Mouse (Mus musculus): Measurements from ENCODE around the gene Ptk7.
A peak's percentile ranks its signal among the peaks of the same experiment; 100 is the strongest.

Gene Ptk7

DNA sequence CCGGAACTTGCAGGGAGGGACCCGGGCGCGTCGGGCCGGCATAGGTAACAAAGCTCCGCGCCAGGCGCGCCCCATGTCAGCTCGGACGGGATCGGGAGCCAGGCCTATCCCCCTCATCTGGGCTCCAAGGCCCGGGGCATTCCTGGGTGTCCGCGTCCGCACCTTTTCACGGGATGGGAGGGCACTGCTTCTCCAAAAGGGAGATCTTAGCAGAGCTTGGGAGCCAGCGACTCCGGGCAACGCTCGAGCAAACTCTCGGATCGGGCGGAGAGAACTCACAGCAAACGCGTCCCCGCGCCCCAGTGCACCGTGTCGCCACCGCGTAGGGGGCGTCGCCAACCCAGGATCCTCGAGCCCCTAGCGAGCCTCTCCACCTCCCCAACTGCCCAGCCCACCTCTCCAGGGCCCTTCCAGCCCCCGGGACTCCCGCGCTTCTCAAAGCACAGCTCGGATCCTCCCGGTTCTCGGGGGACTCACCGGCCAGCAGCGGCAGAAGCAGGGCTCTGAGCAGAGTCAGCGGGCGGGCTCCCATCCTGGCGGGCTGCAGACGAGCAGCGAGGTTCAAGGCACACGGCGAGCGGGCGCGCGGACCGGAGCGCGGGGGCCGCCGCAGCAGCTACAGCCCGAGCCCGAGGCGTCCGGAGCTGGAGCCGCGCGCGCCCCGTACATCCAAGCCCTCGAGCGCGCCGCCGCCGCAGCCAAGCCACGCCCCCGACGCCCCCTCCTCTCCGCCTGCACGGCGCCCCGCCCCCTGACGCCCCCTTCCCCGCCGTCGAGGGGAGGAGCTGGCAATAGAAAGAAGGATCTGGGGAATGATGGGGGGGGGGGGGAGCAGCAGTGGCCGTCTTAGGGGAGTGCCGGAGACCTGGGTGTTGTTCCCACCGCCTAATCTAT lies at the start of gene Ptk7:
TSS of gene Ptk7 (minus strand) at position 714 of the 894 bp plus-strand sequence.
- DNase-seq (ENCODE audit: low spot score) = no peak

DNA sequence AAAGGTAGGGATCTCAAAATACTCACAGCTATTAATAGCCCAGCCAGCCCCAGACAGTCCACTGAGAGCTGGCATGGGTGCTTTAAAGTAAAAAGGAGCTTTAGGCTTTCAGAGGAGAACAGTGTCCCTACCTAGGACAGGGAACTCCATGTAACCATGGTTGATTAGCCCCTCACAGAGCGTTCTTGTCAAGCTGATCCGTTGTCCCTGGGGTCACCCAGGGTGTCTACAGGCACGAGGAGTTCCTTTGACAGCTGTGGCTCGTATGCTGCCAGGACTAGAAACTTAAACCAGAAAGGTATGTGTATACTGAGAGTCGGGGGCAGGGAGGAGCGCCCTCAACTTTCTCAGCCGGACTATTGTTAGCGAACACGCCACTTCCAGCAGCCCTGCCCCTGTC lies 49.6 kb upstream of the Ptk7 start:
- DNase-seq (ENCODE audit: low spot score) = no peak

DNA sequence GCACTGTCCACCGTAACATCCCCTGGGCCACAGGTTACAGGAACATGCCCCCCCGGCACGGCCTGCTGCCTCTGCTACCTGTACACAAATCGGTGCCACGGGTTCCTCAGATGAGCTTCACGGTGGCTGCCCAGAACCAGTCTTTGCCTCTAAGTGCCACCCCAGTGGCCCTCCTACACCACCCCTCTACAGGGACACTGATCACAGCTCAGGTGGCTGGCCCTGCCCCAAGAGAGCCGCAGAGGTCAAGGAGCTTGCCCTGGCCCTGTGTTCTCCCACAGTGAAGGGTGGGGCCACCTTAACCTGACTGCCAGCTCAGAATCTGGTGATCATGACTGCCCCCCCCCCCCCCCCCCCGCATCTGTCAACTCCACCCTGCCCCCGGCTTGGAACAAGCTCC lies 49.1 kb upstream of the Ptk7 start, which contains the start of gene Mea1:
TSS of gene Mea1 (plus strand) at position 378 of the 400 bp plus-strand sequence.
- no peak for DNase-seq (ENCODE audit: low spot score)

DNA sequence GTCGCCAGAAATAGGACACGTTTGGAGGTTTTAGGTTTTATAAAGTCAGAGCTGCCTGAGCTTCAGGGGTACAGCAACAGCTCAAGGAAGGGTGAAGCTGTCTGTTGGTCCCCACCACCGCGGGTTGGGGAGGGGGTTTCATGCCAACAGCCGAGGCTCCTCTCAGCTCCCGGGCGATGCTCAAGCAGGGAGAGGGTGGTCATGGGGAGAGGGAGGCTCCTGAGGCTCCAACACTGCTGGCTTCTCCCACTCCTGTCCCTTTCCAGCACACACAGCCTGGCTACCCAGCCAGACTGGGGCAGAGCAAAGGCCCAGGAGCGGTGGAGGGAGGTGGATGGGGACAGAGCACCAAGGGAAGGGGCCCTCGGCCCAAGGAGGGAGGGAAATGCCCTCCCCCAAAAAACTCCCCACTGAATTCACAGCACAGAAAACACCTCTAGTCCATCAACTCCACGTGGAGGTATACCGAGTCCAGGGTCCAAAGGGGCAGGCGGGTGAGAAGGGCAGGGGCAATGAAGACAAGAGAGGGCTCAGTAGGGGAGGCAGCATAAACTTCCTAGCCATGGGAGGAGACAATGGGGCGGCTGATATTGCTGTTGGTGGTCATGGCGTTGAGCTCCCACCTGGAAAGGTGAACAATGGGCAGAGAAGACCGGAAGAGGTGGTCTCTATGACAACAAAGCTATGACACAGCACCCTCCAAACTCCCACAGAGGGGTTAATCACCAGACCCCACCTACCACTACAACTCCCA lies 45.4 kb upstream of the Ptk7 start:
- no peak for DNase-seq (ENCODE audit: low spot score)

DNA sequence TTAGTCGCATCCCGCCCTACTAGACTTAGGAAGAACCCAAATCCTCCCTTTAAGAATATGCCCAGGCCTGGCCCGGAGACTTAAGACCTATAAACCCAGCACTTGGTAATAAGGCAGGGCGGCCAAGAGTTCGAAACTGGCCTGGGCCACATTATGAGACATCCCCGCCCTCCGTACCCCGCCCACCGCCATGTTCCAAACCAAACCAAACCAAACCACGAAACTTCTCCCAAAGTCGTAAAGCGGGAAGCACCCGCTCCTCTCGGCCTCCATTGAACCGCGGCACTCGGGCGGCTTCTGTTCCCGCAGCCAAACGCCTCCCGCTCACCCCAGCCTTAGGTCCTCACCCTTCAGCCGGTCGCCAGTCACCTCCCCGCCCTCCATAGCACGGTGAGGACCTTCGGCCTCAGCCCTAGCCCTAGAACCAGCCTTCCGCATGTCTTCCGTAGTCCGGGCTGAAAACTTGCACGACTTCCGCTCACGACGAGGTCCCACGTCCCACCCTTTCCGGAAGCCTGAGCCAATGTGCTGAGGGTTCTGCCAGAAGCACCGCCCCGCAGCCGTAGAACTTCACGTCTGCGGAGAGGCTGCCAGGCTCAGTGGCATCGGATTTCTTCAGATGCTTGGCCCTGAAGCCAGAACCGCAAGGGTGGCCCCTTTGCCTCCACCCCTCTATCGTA lies 44.7 kb upstream of the Ptk7 start, which contains the start of gene Rrp36:
TSS of gene Rrp36 (minus strand) at position 503 of the 680 bp plus-strand sequence.
- peak; percentile 97 for DNase-seq (ENCODE audit: low spot score)

DNA sequence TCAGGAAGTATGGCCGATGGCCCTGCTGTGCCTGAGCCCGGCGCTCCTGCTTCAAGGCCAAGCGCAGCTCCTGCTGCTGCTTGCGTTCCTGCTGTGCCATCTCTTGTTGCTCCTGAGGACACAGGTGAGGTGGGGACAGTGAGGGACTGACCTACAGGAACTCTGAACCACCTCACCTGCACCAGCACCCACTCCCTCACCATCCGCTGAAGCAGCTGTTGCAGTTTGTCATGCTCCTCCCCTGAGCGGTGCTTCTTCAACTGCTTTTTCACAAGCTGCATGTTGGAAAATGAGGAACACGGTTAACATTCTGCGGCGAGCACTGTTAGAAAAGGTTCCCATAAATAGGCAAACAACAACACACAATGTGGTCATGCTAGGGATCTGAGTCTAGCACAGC lies 40.6 kb upstream of the Ptk7 start:
- no peak for DNase-seq (ENCODE audit: low spot score)

DNA sequence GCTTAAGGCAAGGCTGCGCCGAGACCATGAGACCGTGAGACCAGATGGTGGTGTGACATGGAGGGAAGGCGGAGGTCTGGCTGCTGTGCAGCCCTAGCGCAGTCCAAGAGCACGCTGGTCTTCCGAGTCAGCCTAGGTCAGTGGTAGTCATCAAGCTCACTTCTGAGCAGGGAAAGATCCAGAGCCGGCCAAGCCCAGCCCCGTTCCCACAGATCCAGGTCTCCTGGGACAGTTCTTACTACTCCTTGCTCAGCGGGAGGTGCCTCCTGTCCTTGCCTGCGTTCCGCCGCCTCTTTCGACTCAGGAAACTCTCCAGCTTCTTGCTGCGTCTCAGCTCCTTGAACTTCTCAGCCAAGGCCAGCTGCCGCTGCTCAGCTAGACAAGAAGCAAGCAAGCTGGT lies 38.4 kb upstream of the Ptk7 start:
- DNase-seq (ENCODE audit: low spot score) = no peak

DNA sequence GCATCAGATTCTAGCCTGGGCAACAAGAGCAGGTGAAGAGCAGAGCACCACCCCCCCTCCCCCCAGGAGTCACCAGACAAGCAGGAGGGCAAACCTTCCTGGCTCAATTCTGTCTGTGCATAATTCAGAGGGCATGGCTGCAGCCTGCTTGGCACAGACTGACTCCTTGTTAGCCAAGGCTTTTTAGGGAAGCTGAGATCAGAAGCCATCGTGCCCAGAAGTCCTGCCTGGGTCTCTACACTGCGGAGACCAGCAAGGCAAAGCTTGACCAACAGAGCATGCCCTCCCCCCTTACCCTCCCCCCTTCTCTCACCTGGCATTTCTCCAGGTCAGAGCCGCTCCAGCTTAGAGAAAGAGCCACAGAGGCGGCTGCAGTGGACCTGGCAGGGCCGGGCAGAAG lies 33.4 kb upstream of the Ptk7 start:
- DNase-seq (ENCODE audit: low spot score) = peak; percentile 66

DNA sequence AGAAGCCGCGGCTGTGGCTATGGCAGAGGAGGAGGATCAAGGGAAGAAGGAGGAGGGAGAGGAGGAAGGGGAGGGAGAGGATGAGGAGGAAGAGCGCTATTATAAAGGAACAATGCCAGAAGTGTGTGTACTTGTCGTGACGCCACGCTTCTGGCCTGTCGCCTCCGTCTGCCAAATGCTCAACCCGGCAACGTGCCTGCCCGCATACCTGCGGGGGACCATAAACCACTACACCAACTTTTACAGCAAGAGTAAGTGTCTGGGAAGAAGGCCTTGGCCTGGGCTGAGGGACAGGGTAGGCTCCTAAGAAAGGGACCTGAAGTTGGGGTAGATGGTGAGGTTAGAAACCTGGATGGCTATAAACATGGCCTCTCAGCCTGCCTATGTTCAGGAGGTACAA lies 32.7 kb upstream of the Ptk7 start:
- no peak for DNase-seq (ENCODE audit: low spot score)

DNA sequence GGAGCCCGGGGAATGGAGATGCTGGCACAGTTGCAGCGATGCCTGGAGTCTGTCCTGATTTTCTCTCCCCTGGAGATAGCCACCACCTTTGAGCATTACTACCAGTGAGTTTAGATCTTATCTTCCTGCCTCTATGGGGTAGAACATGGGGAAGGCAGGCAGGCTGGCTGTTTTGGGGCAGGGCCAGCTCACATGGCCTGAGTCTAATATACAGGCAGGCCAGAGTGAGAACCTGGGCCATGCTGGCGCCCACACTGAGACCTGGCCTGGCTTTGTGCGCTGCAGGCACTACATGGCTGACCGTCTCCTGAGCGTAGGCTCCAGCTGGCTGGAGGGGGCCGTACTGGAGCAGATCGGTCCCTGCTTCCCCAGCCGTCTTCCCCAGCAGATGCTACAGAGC lies 32.0 kb upstream of the Ptk7 start:
- DNase-seq (ENCODE audit: low spot score) = no peak

DNA sequence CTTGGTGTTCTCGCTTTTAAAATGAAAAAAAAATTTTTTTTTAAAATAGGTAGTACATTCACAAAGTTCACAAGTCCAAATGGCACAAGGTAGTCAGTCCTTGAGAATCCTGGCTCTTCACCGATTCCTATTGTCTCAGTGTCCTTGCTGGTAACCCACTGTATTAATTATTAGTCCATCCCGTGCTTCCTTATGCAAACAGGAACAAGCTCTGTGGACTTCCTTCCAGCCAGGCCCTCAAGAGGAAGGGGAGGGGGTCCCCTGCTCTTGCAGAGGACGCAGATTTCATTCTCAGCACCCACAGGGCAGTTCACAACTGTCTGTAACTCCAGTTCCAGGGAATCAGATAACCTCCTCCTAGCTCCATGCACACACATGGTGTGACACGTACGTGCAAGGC lies 26.8 kb upstream of the Ptk7 start:
- no peak for DNase-seq (ENCODE audit: low spot score)

DNA sequence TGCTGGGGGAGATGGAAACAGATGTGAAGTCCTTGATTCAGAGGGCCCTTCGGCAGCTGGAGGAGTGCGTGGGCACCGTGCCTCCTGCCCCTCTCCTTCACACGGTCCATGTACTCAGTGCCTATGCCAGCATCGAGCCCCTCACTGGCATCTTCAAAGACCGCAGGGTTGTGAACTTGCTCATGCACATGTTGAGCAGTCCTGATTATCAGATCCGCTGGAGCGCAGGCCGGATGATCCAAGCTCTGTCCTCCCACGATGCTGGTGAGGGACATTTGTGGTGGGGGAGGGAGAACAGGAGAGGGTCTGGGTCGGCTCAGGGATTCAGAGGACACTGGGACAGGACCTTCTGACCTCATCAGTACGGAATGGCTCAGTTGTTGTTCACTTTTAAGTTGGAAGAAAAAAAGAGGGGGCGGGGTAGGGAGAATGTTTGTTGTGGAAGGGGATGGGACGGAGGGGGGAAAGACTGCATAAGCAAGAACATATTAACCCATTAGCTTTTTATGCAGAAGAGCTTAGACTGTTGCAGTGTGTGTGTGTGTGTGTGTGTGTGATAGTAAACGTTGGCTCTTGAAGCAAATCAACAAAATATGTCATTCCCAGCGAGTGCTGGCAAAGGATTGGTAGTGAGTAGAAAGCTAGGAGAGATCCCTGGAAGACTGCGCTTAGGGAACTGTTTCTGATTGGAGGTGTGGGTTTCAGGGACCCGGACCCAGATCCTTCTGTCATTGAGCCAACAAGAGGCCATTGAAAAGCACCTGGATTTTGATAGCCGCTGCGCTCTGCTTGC lies 22.6 kb upstream of the Ptk7 start:
- DNase-seq (ENCODE audit: low spot score) = no peak

DNA sequence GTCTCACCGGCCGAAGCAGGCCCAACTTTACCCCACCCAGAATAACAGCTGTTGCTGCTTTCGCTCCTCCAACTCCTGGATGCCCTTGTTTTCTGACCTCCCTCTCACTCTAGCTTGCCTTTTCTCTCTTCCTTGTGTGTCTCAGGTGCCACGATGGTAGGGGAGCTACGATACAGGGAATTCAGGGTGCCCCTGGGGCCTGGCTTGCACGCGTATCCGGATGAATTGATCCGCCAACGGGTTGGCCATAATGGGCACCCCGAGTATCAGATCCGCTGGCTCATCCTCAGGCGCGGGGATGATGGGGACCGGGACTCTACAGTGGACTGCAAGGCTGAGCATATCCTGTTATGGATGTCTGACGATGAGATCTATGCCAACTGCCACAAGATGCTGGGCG lies 22.0 kb upstream of the Ptk7 start:
- peak; percentile 43 for DNase-seq (ENCODE audit: low spot score)

DNA sequence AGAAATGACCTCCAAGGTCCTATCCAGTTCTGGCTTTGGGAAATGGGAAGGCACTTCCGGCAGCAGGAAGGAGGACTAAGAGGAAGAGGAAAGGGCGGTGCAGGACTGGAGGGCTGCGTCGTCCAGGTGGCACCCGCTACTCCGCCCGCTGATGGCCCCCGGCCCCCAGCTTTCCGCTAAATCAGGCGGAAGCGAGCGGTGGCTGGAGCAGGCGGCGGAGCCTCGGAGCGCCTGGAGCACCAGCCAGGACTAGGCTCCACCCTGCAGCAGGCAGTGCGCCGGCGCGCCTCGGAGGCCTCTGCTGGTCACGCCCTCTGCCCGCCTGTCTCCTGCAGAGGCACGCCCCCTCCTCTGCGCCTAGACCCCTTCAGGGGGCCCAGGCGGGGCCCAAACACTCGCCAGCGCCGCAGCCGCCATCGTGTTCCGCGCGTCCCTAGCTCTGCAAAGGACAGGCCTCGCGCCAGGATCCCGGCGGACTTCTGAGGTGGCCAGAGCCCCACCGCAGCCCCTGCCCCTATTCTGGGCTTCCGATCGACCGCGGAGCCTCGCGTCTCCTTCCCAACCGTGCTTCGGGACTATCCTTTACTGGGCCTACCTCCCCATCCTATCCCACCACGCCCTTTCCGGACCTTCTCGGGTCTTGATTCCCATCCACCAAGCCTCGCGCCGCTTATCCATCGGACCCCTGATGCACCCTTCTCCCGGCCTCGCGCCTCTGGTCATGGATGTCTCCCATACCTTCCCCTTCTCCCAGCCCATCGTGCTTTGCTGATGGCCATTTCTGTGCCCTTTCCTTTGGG lies 21.1 kb upstream of the Ptk7 start, which contains the start of gene Cul7:
TSS of gene Cul7 (plus strand) at position 106 of the 800 bp plus-strand sequence.
- peak; percentile 89 for DNase-seq (ENCODE audit: low spot score)

DNA sequence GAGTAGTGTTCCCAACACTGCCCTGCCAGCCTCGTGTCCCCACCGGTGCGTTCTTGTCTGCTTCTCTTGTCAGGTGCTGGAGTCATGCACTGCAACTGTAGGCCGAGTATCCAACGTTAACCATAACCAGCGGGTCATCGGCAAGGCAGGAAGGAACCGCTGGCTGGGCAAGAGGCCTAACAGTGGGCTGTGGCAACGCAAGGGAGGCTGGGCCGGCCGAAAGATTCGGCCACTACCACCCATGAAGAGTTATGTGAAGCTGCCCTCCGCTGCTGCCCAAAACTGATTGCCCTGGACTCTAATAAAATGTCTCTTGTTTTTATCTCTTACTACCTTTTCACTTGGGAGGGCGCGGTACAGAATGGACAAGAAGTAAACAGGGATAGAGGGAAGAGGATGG lies 20.5 kb upstream of the Ptk7 start:
- no peak for DNase-seq (ENCODE audit: low spot score)

DNA sequence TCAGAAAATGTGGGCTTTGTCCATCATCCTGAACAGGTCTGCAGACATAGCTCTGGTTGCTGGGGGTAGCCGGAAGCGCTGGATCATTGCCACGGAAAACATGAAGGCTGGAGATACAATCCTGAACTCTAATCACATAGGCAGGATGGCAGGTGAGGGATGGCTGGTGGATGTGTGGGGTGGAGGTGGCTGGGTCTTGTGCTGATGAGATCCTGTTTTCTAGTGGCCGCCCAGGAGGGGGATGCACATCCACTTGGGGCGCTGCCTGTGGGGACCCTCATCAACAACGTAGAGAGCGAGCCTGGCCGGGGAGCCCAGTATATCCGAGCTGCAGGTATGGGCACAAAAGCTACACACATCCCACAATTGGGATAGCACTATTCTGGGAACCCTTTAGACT lies 19.1 kb upstream of the Ptk7 start:
- no peak for DNase-seq (ENCODE audit: low spot score)

DNA sequence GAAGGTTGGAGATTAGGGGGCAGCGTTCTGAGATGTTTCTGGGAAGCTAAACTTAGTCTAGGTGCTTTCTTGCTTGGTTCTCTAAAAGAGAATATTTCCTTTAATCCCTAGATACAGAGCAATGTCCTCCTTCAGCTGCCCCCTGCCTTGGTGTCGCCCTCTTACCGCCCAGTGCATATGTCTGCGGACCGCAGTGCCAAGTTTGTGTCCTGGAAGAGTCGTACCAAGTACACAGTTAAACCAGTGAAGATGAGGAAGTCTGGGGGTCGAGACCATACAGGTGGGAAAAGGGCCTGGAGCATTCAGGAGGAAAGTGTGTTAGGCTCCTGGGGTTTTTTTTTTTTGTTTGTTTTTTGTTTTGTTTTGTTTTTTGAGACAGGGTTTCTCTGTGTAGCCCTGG lies 18.0 kb upstream of the Ptk7 start:
- no peak for DNase-seq (ENCODE audit: low spot score)

DNA sequence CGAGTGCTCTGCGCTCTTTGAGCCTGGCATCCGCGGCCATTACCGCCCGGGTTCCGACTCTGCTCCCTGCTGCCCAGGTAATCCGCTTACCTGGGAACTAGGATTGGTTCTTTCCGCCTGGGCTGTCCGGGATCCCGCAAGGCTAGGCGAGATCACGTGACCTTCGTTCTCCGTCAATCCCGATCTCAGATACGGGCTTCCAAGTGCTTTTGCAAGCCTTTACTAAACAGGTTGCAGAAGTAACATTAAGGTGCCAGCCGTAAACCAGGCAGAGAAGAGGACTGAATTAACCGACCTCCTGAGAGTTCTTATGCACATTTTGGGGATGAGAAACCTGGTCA lies 17.0 kb upstream of the Ptk7 start:
- DNase-seq (ENCODE audit: low spot score) = no peak

DNA sequence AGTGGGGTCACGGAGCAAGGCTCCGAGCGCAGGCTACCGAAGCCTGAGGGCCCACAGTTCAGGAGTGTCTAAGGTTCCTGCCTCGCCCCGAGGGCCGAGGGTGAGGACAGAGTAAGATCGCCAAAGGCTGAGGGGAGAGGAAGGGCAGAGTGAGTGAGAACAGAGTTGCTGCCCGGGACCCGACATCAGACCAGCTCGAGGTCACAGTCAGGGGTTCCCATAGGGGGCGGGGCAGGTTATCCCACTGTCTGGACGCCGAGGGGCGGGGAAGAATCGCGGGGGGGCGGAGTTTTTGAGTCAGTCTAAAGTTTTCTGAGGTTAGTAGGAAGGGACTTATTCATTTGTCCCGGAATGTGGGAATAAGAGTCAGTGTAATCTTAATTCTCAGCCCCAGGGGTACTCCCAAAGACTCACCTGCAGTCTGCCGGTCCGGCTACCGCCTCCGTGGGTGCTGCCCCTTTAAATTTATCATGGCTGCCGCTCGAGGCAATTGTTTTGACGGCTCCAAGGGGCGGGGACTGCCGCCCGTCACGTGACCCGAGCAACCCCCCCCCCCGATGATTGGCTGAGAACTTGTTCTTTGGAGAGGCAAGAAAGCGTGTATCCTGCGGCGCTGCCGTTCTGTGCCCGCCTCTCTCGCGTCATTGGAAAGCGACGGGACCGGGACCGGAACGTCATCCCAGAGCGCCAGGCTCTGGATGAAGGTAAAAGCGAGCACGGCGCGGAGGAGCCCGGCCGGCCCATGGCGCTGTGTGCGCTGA lies 16.4 kb upstream of the Ptk7 start, which contains the start of the genes Klc4 and Mrpl2:
TSS of gene Klc4 (minus strand) at position 462 of the 761 bp plus-strand sequence.
TSS of gene Mrpl2 (plus strand) at position 669 of the 761 bp plus-strand sequence.
- DNase-seq (ENCODE audit: low spot score) = peak; percentile 98

DNA sequence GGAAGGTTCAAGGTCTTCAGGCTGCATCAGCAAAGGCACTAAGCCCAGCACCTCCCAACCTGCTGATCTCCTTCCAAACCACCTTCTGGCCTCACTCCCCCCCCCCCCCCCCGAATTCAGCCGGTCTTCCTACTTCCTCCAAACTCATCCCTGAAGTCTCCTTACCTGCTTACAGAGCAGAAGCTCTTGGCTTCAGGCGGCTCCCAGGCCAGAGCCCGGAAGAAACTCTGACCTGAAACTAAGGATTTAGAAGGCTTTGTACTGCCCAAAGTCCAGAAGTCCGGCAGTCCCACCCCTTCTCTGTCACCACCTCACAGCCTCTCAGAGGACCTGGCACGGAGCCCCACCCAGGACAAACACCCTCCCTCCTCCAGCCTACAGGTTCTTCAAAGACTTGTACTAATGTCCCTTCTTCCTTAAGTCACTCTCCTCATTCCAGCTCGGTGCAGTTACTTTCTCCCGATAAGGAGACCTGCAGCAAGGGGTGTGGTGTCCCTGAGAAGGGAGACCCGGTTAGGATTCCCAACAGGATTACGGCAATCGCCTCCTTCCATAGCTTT lies 15.7 kb upstream of the Ptk7 start:
- DNase-seq (ENCODE audit: low spot score) = peak; percentile 71

All from adipocyte (in vitro differentiated cells).